Mouse (Mus musculus): ENCODE measurements at regions not wholly inside any gene's neighbourhood (a gene's known extent, or its start where the extent isn't known, plus 50 kb on each side); places are given as distances from the start of the nearest gene placed in this dataset.
A peak's percentile ranks its signal among the peaks of the same experiment; 100 is the strongest.

DNA sequence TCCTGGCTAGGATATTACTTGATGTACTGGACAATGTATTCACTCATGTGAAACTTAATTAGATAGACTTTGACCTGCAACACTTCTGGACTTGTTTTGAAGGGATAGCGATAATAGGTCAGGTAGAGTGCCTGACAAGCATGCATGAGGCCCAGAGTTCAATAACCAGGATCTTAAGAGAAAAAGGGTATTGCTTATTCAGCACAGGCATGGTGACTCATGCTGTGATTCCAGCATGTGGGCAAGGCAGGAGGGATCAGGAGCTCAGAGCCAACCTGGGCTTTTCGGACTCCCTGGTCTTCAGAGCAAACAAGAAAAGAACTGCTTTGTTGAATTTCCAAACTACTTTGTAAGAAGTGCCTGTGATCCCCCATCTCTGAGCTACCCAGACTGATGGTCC, 411.4 kb downstream of the Med10 start:
- Histone ChIP-seq H3K27ac (ENCODE audit: low read length) (peak overlapping the region; percentile 12; the same call in 1 of the 2 replicates), H3K4me2 (replicated peaks; ENCODE audit: low read depth, low read length) (no peak overlapping the region), H3K9ac (replicated peaks; ENCODE audit: low read length) (no peak overlapping the region), H3K4me3 (ENCODE audit: low read length) (no peak overlapping the region), H3K4me1 (ENCODE audit: insufficient read depth, low read length) (no peaks in the 10 kb centered on the region; the same call in 1 of the 2 replicates), H3K36me3 (ENCODE audit: insufficient read depth, low read length) (no peaks in the 10 kb centered on the region), H3K27me3 (ENCODE audit: insufficient read depth, low read length) (no peaks in the 10 kb centered on the region), H3K9me3 (ENCODE audit: low read length) (no peaks in the 10 kb centered on the region)
- peak; percentile 47; the same call in 1 of the 2 replicates for ATAC-seq (ENCODE audit: low FRiP score, low TSS enrichment)
- 87% methylated on average over 2 of the region's 2 CpGs for WGBS

DNA sequence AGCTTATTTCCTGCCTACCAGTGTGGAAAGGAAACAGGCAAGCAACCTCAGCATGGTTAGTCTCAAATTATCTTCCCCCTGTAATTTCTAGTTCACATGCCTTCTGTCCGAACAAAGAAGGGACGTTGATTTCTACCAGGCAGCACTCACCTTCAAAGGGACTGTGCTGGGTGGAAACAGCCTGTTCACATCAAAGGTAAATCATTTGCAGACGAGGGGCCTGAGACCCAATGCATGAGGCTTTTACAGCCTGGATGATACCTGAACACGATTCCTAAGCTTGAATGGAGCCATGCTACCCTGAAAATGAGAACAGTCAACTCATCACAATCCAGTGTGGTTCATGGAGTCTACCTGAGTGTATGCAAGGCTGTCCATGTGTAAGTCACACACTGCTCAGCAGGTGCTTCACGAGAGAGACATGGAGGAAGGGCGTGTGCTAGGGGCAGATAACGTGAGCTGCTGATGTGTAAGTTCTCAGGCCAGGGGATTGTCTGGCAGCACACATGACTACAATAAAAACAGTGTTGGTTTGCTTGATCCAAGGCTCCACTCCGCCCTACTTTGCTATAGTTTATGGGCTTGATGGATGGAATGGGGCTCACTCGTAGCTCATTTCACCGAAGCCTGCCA, 411.9 kb downstream of the Med10 start:
- Histone ChIP-seq H3K4me1 (ENCODE audit: insufficient read depth, low read length) (no peaks in the 10 kb centered on the region; the same call in 1 of the 2 replicates), H3K4me2 (replicated peaks; ENCODE audit: low read depth, low read length) (no peak overlapping the region), H3K27me3 (ENCODE audit: insufficient read depth, low read length) (no peaks in the 10 kb centered on the region), H3K9ac (replicated peaks; ENCODE audit: low read length) (no peak overlapping the region), H3K36me3 (ENCODE audit: insufficient read depth, low read length) (no peaks in the 10 kb centered on the region), H3K9me3 (ENCODE audit: low read length) (no peaks in the 10 kb centered on the region), H3K4me3 (ENCODE audit: low read length) (no peak overlapping the region), H3K27ac (ENCODE audit: low read length) (0 out of 2 replicates have a peak overlapping the region, but pooled peaks have one; percentile 12)
- ATAC-seq (ENCODE audit: low FRiP score, low TSS enrichment) = no peak; the same call in 1 of the 2 replicates
- 53% methylated on average over 10 of the region's 10 CpGs for WGBS

DNA sequence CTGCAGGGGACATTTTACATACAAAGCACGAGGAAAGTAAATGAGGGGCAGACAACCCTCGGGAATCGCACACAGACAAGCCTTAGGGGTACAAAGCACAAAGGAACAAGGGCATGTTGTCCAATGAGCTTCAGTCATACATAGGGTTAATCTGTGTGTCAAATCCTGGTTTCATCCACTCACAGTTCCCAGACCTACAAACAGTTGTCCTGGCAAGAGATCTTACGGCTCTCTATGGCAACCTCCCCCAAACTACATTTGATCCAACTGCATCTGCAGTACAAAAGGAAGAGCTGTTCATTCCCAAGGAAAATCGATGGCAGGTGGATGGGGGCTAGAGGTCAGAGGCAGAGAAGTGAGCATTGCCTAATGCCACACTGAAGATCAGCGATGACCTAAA, 413.9 kb downstream of the Med10 start:
- H3K4me3 ChIP-seq (ENCODE audit: low read length) = no peak overlapping the region
- ATAC-seq (ENCODE audit: low FRiP score, low TSS enrichment) = no peak
- H3K27ac ChIP-seq (ENCODE audit: low read length) = no peak overlapping the region
- H3K4me1 ChIP-seq (ENCODE audit: insufficient read depth, low read length) = no peaks in the 10 kb centered on the region; the same call in 1 of the 2 replicates
- no peaks in the 10 kb centered on the region for H3K27me3 ChIP-seq (ENCODE audit: insufficient read depth, low read length)
- H3K36me3 ChIP-seq (ENCODE audit: insufficient read depth, low read length) = no peaks in the 10 kb centered on the region
- no peak overlapping the region for H3K9ac ChIP-seq (replicated peaks; ENCODE audit: low read length)
- no peak overlapping the region for H3K4me2 ChIP-seq (replicated peaks; ENCODE audit: low read depth, low read length)
- 73% methylated on average over 6 of the region's 6 CpGs for WGBS
- H3K9me3 ChIP-seq (ENCODE audit: low read length) = no peaks in the 10 kb centered on the region

DNA sequence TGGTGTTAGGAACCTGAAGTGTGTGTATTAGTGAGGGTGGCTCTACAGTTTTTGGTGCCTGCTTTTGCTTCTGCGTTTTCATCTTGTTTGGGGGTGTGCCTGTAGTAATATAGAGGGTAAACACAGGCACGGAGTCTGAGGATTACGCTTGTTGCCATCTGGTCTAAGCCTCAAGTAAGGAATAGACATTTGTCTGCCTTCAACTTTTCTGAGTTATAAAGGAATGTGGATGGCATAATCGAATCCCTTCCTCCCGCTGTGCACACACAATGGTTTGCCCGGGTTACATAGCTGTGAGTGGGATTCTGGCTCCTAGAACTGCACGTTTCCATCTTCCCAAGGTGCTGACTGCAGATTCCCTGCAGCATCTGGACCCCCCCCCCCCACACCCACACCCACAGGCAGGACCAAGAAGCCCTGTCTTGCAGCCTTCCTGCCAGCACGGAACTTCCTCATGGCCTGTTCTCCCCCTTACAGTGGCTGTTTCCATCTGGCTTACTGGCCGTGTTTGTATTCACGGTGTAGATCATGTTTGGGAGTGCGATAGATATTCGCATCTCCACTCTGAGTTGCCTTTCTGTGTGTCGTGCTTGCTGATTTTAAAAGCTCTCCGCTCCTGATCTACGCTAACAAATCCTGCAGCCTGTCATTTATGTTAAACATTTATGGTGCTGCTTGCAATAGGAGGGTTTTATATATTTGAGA, 415.4 kb downstream of the Med10 start:
- ATAC-seq (ENCODE audit: low FRiP score, low TSS enrichment) = no peak
- Histone ChIP-seq H3K4me2 (replicated peaks; ENCODE audit: low read depth, low read length) (no peak overlapping the region), H3K27me3 (ENCODE audit: insufficient read depth, low read length) (no peaks in the 10 kb centered on the region), H3K4me3 (ENCODE audit: low read length) (no peak overlapping the region), H3K27ac (ENCODE audit: low read length) (no peak overlapping the region), H3K9me3 (ENCODE audit: low read length) (no peaks in the 10 kb centered on the region), H3K36me3 (ENCODE audit: insufficient read depth, low read length) (no peaks in the 10 kb centered on the region), H3K4me1 (ENCODE audit: insufficient read depth, low read length) (no peaks in the 10 kb centered on the region; the same call in 1 of the 2 replicates), H3K9ac (replicated peaks; ENCODE audit: low read length) (no peak overlapping the region)
- 75% methylated on average over 15 of the region's 15 CpGs for WGBS

DNA sequence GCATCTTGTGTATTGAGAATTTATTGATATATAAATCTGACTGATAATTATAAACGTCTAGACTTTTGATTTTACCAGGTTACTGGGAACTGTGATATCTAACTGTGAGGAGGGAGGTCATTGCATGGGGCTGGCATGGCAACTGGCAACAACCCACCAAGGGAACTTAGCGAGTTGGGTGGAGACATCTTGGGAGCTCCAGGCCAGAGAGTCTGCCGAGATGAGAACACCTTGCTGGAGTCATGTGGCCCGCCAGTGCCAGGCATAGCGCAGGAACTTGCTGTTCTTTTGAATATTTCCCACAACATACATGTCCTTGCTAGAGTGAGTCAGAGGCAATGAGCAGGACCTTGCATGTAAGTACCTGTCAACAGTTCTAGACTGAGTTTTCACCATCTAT, 413.9 kb downstream of the Ice1 start:
- ATAC-seq (ENCODE audit: low FRiP score, low TSS enrichment) = no peak
- Histone ChIP-seq H3K27ac (ENCODE audit: low read length) (no peak overlapping the region), H3K36me3 (ENCODE audit: insufficient read depth, low read length) (no peaks in the 10 kb centered on the region), H3K27me3 (ENCODE audit: insufficient read depth, low read length) (no peaks in the 10 kb centered on the region), H3K4me3 (ENCODE audit: low read length) (no peak overlapping the region), H3K4me1 (ENCODE audit: insufficient read depth, low read length) (no peaks in the 10 kb centered on the region), H3K9me3 (ENCODE audit: low read length) (no peaks in the 10 kb centered on the region), H3K4me2 (replicated peaks; ENCODE audit: low read depth, low read length) (no peak overlapping the region), H3K9ac (replicated peaks; ENCODE audit: low read length) (no peak overlapping the region)
- WGBS = 94% methylated on average over 5 of the region's 5 CpGs

DNA sequence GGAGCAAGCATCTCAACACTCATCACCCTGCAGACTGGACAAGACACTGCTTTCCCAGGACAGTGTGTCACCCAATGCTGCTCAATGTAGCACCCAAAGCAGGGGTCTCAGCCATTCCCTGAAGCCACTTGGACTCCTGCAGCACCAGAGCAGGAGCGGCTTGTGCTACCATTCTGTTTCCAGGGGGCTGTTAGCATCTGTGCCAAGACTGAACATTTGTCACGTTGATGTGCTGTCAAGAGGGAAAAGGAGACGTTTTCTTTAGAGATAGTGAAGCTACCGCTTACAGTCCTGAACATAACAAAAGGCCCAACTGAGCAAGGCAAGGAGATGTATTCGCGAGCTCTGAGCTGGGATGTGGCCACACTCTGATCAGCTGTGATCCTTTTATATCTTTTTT, 410.3 kb downstream of the Ice1 start:
- WGBS = 72% methylated on average over 6 of the region's 6 CpGs
- Histone ChIP-seq H3K27ac (ENCODE audit: low read length) (no peak overlapping the region), H3K36me3 (ENCODE audit: insufficient read depth, low read length) (no peaks in the 10 kb centered on the region), H3K4me1 (ENCODE audit: insufficient read depth, low read length) (no peaks in the 10 kb centered on the region), H3K9me3 (ENCODE audit: low read length) (no peaks in the 10 kb centered on the region), H3K4me2 (replicated peaks; ENCODE audit: low read depth, low read length) (no peak overlapping the region), H3K27me3 (ENCODE audit: insufficient read depth, low read length) (no peaks in the 10 kb centered on the region), H3K9ac (replicated peaks; ENCODE audit: low read length) (no peak overlapping the region), H3K4me3 (ENCODE audit: low read length) (no peak overlapping the region)
- no peak for ATAC-seq (ENCODE audit: low FRiP score, low TSS enrichment)

DNA sequence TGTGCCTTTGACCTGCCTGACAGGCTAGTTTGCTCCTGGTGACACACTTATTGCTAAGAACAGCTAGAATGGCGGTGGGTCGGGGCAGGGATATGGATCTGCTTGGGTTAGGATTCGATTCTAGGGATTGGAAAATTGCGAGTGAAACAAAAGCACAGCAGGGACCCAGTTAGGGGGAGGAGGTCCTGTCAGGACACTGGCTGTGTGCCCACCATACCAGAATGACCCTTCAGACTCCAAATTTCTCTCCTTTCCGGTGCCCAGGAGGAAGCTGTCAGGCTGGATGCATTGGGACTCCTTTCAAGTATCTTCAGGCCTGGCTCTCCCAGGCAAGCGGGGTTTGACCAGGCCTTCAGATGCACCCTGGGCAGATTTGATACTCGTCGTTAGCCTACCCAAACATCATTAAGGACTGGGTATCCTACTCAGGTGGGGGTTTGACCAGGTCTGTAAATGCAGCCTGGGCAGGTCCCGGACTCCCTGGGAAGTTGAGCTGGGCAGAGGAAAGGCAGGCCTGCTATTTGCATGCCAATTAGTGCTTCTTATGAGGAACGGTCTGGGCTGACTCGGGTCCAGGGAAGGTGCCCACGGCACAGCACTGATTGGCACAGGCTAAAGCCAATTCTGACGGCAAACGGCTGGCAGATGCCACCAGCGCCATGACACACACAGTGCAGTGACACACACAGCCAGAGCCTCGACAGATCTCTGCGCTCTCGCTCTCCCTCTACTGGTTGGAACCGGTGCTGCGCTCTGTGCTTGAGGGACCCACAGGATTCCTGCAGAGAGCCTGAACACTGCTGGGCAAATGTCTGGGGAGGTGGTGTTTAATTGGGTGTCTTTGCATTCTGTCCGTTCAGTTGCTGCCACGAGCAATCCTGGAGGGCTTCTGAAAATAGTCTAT, 403.3 kb downstream of the Ice1 start:
- H3K4me2 ChIP-seq (replicated peaks; ENCODE audit: low read depth, low read length) = peak overlapping the region; percentile 45
- 0 out of 2 replicates have a peak overlapping the region, but pooled peaks have one; percentile 38 for H3K9ac ChIP-seq (replicated peaks; ENCODE audit: low read length)

DNA sequence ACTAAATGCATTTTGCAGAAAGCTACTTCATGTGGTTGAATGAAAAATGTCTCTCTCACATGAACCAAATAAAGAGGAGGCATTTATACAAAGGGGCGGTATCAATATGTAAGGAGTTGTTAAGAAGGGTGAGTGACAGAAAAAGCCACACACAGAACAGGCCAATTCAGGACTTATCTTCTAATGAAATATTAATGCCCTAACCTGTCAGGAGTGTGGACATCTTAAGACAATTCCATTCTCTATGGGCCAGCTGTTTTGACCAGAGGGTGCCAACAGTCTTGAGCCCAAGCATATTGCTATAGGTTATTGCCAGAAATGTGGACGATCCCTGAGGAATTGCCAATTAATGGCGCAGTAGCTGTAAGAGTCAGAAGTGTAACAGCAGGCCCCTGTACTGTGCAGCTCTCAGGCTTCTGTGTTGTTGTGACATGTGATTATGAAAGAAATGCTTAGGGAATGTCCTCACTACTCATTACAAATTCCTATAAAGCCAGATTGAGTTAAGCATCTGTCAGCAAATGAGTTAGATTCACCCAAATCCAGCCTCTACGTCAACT, 393.8 kb downstream of the Ice1 start:
- H3K9me3 ChIP-seq (ENCODE audit: low read length) = no peaks in the 10 kb centered on the region
- H3K4me3 ChIP-seq (ENCODE audit: low read length) = no peak overlapping the region
- no peak overlapping the region for H3K9ac ChIP-seq (replicated peaks; ENCODE audit: low read length)
- no peaks in the 10 kb centered on the region for H3K27me3 ChIP-seq (ENCODE audit: insufficient read depth, low read length)
- no peak for ATAC-seq (ENCODE audit: low FRiP score, low TSS enrichment)
- H3K27ac ChIP-seq (ENCODE audit: low read length) = no peak overlapping the region
- no peak overlapping the region for H3K4me2 ChIP-seq (replicated peaks; ENCODE audit: low read depth, low read length)
- no peaks in the 10 kb centered on the region for H3K4me1 ChIP-seq (ENCODE audit: insufficient read depth, low read length)
- no peaks in the 10 kb centered on the region for H3K36me3 ChIP-seq (ENCODE audit: insufficient read depth, low read length)
- WGBS = 87% methylated on average over 4 of the region's 4 CpGs

More for the DNA sequence above, 403.3 kb downstream of the Ice1 start:
- peak; percentile 88 for ATAC-seq (ENCODE audit: low FRiP score, low TSS enrichment)
- 38% methylated on average over 22 of the region's 22 CpGs for WGBS
- Histone ChIP-seq H3K27me3 (ENCODE audit: insufficient read depth, low read length) (peaks cover 3% of the 10 kb centered on the region; the same call in 1 of the 2 replicates), H3K9me3 (ENCODE audit: low read length) (no peaks in the 10 kb centered on the region), H3K36me3 (ENCODE audit: insufficient read depth, low read length) (no peaks in the 10 kb centered on the region), H3K4me1 (ENCODE audit: insufficient read depth, low read length) (peaks cover 4% of the 10 kb centered on the region; the same call in 1 of the 2 replicates), H3K4me3 (ENCODE audit: low read length) (0 out of 2 replicates have a peak overlapping the region, but pooled peaks have one; percentile 11), H3K27ac (ENCODE audit: low read length) (no peak overlapping the region)

DNA sequence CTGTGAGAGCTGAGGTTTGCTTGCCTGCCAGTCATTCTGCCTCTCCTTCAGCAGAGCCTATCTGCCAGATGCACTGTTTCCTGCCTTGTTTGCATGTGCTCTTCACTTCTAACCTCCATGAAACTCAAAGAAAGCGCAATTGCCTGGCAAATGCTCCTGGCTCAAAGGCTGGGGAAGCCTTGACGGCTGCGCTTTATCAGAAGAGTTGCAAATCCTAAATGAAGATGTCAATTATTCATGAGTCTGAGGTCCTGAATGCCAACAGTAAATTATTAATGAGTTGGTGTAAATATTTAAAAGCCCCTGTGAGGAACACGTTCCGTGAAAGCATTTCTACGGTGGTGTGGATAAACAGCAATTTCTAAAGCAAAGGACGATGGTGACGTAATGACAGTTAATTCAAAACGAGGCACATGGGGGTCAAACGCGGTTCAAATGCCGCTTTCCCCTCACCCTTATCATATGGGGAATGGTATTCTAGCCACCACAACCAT, 377.4 kb downstream of the Ice1 start:
- H3K36me3 ChIP-seq (ENCODE audit: insufficient read depth, low read length) = no peaks in the 10 kb centered on the region
- no peak overlapping the region for H3K27ac ChIP-seq (ENCODE audit: low read length)
- H3K9me3 ChIP-seq (ENCODE audit: low read length) = no peaks in the 10 kb centered on the region; the same call in 1 of the 2 replicates
- no peak overlapping the region for H3K4me2 ChIP-seq (replicated peaks; ENCODE audit: low read depth, low read length)
- no peak overlapping the region for H3K9ac ChIP-seq (replicated peaks; ENCODE audit: low read length)
- ATAC-seq (ENCODE audit: low FRiP score, low TSS enrichment) = no peak
- H3K4me3 ChIP-seq (ENCODE audit: low read length) = no peak overlapping the region
- peaks cover 5% of the 10 kb centered on the region; the same call in 1 of the 2 replicates for H3K4me1 ChIP-seq (ENCODE audit: insufficient read depth, low read length)
- WGBS = 37% methylated on average over 12 of the region's 12 CpGs
- no peaks in the 10 kb centered on the region for H3K27me3 ChIP-seq (ENCODE audit: insufficient read depth, low read length)
